Mouse (Mus musculus) CH12.LX (cell line): Measurements from ENCODE around the gene Pdcd6ip. TPM values are rescaled to one million over a fixed set of nuclear protein-coding genes. Genes with fewer than 3 reads are reported as not detected.

Experiments used
- DNase-seq: peaks from one replicate; pipeline ENCODE4 v3.0.0-alpha.2; 2013; ENCODE audit errors: extremely low read depth
- H3K27ac ChIP-seq: 2 replicates; pipeline ENCODE4 v1.5.1; 2012; ENCODE audit warnings: low read depth, mild to moderate bottlenecking, control low read depth, moderate library complexity; ENCODE audit not compliant: insufficient read depth
- H3K27me3 ChIP-seq: replicated peaks from 2 replicates; pipeline ENCODE3; 2012; ENCODE audit warnings: inconsistent platforms
- H3K36me3 ChIP-seq, 2 experiments: replicated peaks in 1 of 2; 2 replicates each; pipeline versions ENCODE3 to v1.6.1; 2012; ENCODE audit warnings: inconsistent platforms in 1 of 2, low read length in 1 of 2, mild to moderate bottlenecking in 1 of 2, mixed read lengths in 1 of 2, moderate library complexity in 1 of 2; ENCODE audit not compliant: control insufficient read depth in 1 of 2, insufficient read depth in 1 of 2
- H3K4me1 ChIP-seq, 2 experiments: 2 replicates each; pipeline ENCODE4 v1.6.1; 2012; ENCODE audit warnings: inconsistent platforms in 1 of 2, moderate library complexity in 1 of 2; ENCODE audit not compliant: insufficient read depth in 2 of 2, control insufficient read depth in 1 of 2
- H3K4me2 ChIP-seq: 2 replicates; pipeline ENCODE4 v1.6.1; 2012; ENCODE audit warnings: low read depth, mild to moderate bottlenecking, control low read depth; ENCODE audit not compliant: poor library complexity, insufficient read depth, severe bottlenecking
- H3K4me3 ChIP-seq, 3 experiments: fragments of 150-350 bp in 1 of 3; sonication (generic) in 1 of 3; replicated peaks in 1 of 3; 2 replicates each; pipeline versions ENCODE3 to v1.5.1; 2011 to 2012; ENCODE audit warnings: low read depth in 2 of 3, low read length in 2 of 3, mild to moderate bottlenecking in 2 of 3, moderate library complexity in 2 of 3, control low read depth in 1 of 3, improper control_type of control experiment in 1 of 3, inconsistent platforms in 1 of 3, mixed read lengths in 1 of 3; ENCODE audit not compliant: poor library complexity in 1 of 3
- H3K79me2 ChIP-seq: replicated peaks from 2 replicates; pipeline ENCODE4 v1.6.1; 2012; ENCODE audit warnings: mild to moderate bottlenecking, moderate library complexity; ENCODE audit not compliant: control insufficient read depth, poor library complexity, insufficient read depth, severe bottlenecking; ENCODE audit errors: extremely low read depth
- H3K9ac ChIP-seq: 2 replicates; pipeline ENCODE4 v1.6.1; 2012; ENCODE audit warnings: low read depth, mild to moderate bottlenecking, control low read depth, moderate library complexity; ENCODE audit not compliant: insufficient read depth
- H3K9me3 ChIP-seq: replicated peaks from 2 replicates; pipeline ENCODE3; 2012; ENCODE audit warnings: low read length, inconsistent platforms, mixed read lengths
- CHD1 ChIP-seq: IDR thresholded peaks from 2 replicates; pipeline ENCODE4 v1.6.1; 2012; ENCODE audit warnings: low read depth, low read length, improper control_type of control experiment, inconsistent platforms
- CHD2 ChIP-seq: IDR thresholded peaks from 2 replicates; pipeline ENCODE4 v1.6.1; 2011; ENCODE audit warnings: low read length, improper control_type of control experiment
- CTCF ChIP-seq, 2 experiments: IDR thresholded peaks in 1 of 2; conservative IDR thresholded peaks in 1 of 2; 2 replicates each; pipeline ENCODE4 v1.5.1; 2011 to 2012; ENCODE audit warnings: low read depth in 2 of 2, low read length in 2 of 2, improper control_type of control experiment in 1 of 2, inconsistent platforms in 1 of 2, mild to moderate bottlenecking in 1 of 2, moderate library complexity in 1 of 2
- JUN ChIP-seq: IDR thresholded peaks from 2 replicates; pipeline ENCODE4 v1.6.1; 2011; ENCODE audit warnings: low read depth, mild to moderate bottlenecking, low read length, improper control_type of control experiment, moderate library complexity; ENCODE audit not compliant: insufficient read depth
- JUND ChIP-seq: conservative IDR thresholded peaks from 2 replicates; pipeline ENCODE4 v1.6.1; 2011; ENCODE audit warnings: low read depth, low read length, improper control_type of control experiment
- MEF2A ChIP-seq: IDR thresholded peaks from 2 replicates; pipeline ENCODE4 v1.6.1; 2014; ENCODE audit warnings: low read depth, mild to moderate bottlenecking, inconsistent platforms, low read length, improper control_type of control experiment, borderline replicate concordance
- MXI1 ChIP-seq: IDR thresholded peaks from 2 replicates; pipeline ENCODE4 v1.6.1; 2011; ENCODE audit warnings: mild to moderate bottlenecking, low read depth, low read length, improper control_type of control experiment
- MYC ChIP-seq: IDR thresholded peaks from 2 replicates; pipeline ENCODE4 v1.6.1; 2011; ENCODE audit warnings: low read depth, mild to moderate bottlenecking, improper control_type of control experiment, low read length
- PAX5 ChIP-seq: IDR thresholded peaks from 2 replicates; pipeline ENCODE4 v1.6.1; 2012; ENCODE audit warnings: low read length, inconsistent platforms, mixed read lengths
- RCOR1 ChIP-seq: conservative IDR thresholded peaks from 2 replicates; pipeline ENCODE4 v1.6.1; 2012; ENCODE audit warnings: low read depth, mild to moderate bottlenecking, inconsistent platforms, low read length, improper control_type of control experiment
- USF2 ChIP-seq: conservative IDR thresholded peaks from 2 replicates; pipeline ENCODE4 v1.6.1; 2011; ENCODE audit warnings: low read depth, low read length, improper control_type of control experiment
- ZC3H11A ChIP-seq: IDR thresholded peaks from 2 replicates; pipeline ENCODE4 v1.6.1; 2012; ENCODE audit warnings: low read depth, mild to moderate bottlenecking, inconsistent platforms, low read length, improper control_type of control experiment
- dilution Hi-C: fragments of 300-500 bp; cut with MboI; formaldehyde crosslinking; loops from 2 replicates; pipeline ENCODE4 v1.14.3; 2020; ENCODE audit warnings: low sequenced_read_pairs; ENCODE audit not compliant: extremely low pct_unique_long_range_greater_than_20kb, extremely low pct_ligation_motif_present
- in situ Hi-C: fragments of 300-500 bp; cut with MboI; formaldehyde crosslinking; loops from 3 replicates; pipeline ENCODE4 v1.14.3; 2019; ENCODE audit warnings: low sequenced_read_pairs, low pct_ligation_motif_present, low pct_unique_long_range_greater_than_20kb, mixed read lengths
- polyA plus RNA-seq: library from polyadenylated mRNA; unstranded; fragments of >175 nt; gene quantifications from 2 replicates; pipeline ENCODE4 v1.2.1, GENCODE M21; 2012; ENCODE audit warnings: low read depth; ENCODE audit not compliant: insufficient read length
- total RNA-seq, 2 experiments: library from RNA; depleted of rRNA; stranded (reverse); fragments of 300-350 nt in 1 of 2; fragments of >200 nt in 1 of 2; gene quantifications; 2 replicates each; pipeline ENCODE4 v1.2.3; 2012 to 2014

Gene Pdcd6ip
- total and polyA plus RNA-seq, 3 experiments: 23.3 to 75.6 (median 29.5) TPM

- Histone ChIP-seq H3K9me3 (no peaks in the 10 kb centered on the region), H3K4me3 (peak overlapping the region; percentile 12 to 96 (median 89)), H3K4me2 (peak overlapping the region; percentile 38), H3K36me3 (peaks cover 0 to 19% of the 10 kb centered on the region in 2 experiments), H3K9ac (peak overlapping the region; percentile 70), H3K27me3 (peaks cover 2% of the 10 kb centered on the region), H3K27ac (no peak overlapping the region), H3K4me1 (peaks cover 9 to 38% of the 10 kb centered on the region in 2 experiments; a peak in 3 of 4 replicates), H3K79me2 (peaks cover 41% of the 10 kb centered on the region)
- TF ChIP-seq JUN (no peak), CHD1 (0 out of 2 replicates have a peak, but pooled peaks have one; percentile 19)
- DNase-seq: no peak
- in situ Hi-C loops (no loop called here), dilution Hi-C loops (no loop called here)
Observed at GRCm38 (mm10) chr9:113708361-113709280, 562 bp upstream of the Pdcd6ip start.

DNA sequence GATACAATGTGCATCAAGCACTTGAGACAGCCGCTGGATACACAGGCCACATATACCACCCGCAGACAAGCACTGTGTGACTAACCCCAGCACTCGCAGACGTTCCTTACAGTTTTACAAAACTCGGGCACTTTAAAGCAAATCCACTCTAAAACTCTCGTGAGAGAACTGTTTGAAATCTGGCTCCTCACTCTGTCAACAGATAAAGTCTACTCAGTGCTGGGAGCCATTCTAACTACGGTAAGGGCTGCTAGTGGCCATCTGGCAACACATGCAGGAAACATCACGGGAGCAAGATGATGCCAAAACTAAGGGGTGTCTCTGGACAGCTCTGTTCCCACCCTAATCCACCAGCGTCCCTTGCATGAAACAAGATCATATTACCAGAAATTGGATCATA, 1.2 kb downstream of the Pdcd6ip start:
- peak overlapping the region; percentile 93 for H3K9ac ChIP-seq
- peaks cover 2% of the 10 kb centered on the region for H3K27me3 ChIP-seq
- DNase-seq: peak; percentile 3
- H3K79me2 ChIP-seq: peaks cover 58% of the 10 kb centered on the region
- TF ChIP-seq MXI1: 0 out of 2 replicates have a peak, but pooled peaks have one; percentile 29
- no peak for TF ChIP-seq PAX5
- dilution Hi-C loops: no loop called here
- H3K4me2 ChIP-seq: peak overlapping the region; percentile 91
- in situ Hi-C loops: no loop called here
- peak overlapping the region; percentile 89 to 96 (median 92) for H3K4me3 ChIP-seq
- H3K4me1 ChIP-seq: peaks cover 9 to 43% of the 10 kb centered on the region in 2 experiments; a peak in 3 of 4 replicates
- H3K36me3 ChIP-seq: peaks cover 0 to 34% of the 10 kb centered on the region in 2 experiments
- H3K27ac ChIP-seq: no peak overlapping the region
- no peaks in the 10 kb centered on the region for H3K9me3 ChIP-seq

GRCm38 (mm10) chr9:113706108-113706507, 2.0 kb downstream of the Pdcd6ip start:
- peak; percentile 6 for DNase-seq
- Histone ChIP-seq H3K36me3 (peaks cover 0 to 40% of the 10 kb centered on the region in 2 experiments), H3K4me3 (peak overlapping the region; percentile 89 to 96 (median 92)), H3K27ac (peak overlapping the region; percentile 32; the same call in 1 of the 2 replicates), H3K79me2 (peaks cover 63% of the 10 kb centered on the region), H3K4me2 (peak overlapping the region; percentile 91), H3K4me1 (peaks cover 9 to 44% of the 10 kb centered on the region in 2 experiments; a peak in 3 of 4 replicates), H3K9ac (peak overlapping the region; percentile 93)
- TF ChIP-seq CHD2 (no peak), MYC (no peak), JUND (no peak), ZC3H11A (no peak), JUN (no peak), CTCF (conservative IDR thresholded peaks at IDR 0.05 in 1 of 2, IDR thresholded peaks at IDR 0.05 in 1 of 2; ENCODE audit: low read depth in 2 of 2, low read length in 2 of 2) (no peak), PAX5 (no peak), CHD1 (no peak), USF2 (no peak), RCOR1 (no peak), MEF2A (no peak)
- TF ChIP-seq, all 38 proteins: peak for 0
- Histone ChIP-seq H3K9me3 (no peaks in the 10 kb centered on the region), H3K27me3 (peaks cover 2% of the 10 kb centered on the region)
- in situ Hi-C loops: no loop called here
- dilution Hi-C loops: no loop called here
